Mouse (Mus musculus): ENCODE measurements at regions not wholly inside any gene's neighbourhood (a gene's known extent, or its start where the extent isn't known, plus 50 kb on each side); places are given as distances from the start of the nearest gene placed in this dataset.

GRCm38 (mm10) chr12:95937705-95938104 lies 245.7 kb downstream of the Flrt2 start:
- DNase-seq: no peak

- no peak for DNase-seq
Observed at GRCm38 (mm10) chr12:95940465-95941012, 248.5 kb downstream of the Flrt2 start.

GRCm38 (mm10) chr12:95959786-95960504 lies 267.9 kb downstream of the Flrt2 start:
- DNase-seq: no peak

GRCm38 (mm10) chr12:95960505-95960871 lies 268.5 kb downstream of the Flrt2 start:
- peak; percentile 67 for DNase-seq

GRCm38 (mm10) chr12:95962817-95963216 lies 270.8 kb downstream of the Flrt2 start:
- DNase-seq: no peak

GRCm38 (mm10) chr12:95988669-95989288 lies 296.8 kb downstream of the Flrt2 start:
- DNase-seq: no peak

- no peak for DNase-seq
Observed at GRCm38 (mm10) chr12:95994963-95995362, 302.9 kb downstream of the Flrt2 start.

- DNase-seq: no peak
Observed at GRCm38 (mm10) chr12:96030180-96030579, 338.2 kb downstream of the Flrt2 start.

GRCm38 (mm10) chr12:96075365-96075764 lies 383.3 kb downstream of the Flrt2 start:
- DNase-seq: no peak

GRCm38 (mm10) chr12:96090995-96091394 lies 399.0 kb downstream of the Flrt2 start:
- DNase-seq: no peak

- DNase-seq: no peak
Observed at GRCm38 (mm10) chr12:96106254-96106653, 414.2 kb downstream of the Flrt2 start.

- DNase-seq: peak; percentile 85
Observed at GRCm38 (mm10) chr12:96114727-96115379, 422.8 kb downstream of the Flrt2 start.

GRCm38 (mm10) chr12:96117553-96117952 lies 425.5 kb downstream of the Flrt2 start:
- no peak for DNase-seq

- DNase-seq: no peak
Observed at GRCm38 (mm10) chr12:96124156-96124931, 432.3 kb downstream of the Flrt2 start.

GRCm38 (mm10) chr12:96129870-96130454 lies 437.9 kb downstream of the Flrt2 start:
- DNase-seq: peak; percentile 62

GRCm38 (mm10) chr12:96130796-96131512 lies 438.9 kb downstream of the Flrt2 start:
- DNase-seq: no peak

- no peak for DNase-seq
Observed at GRCm38 (mm10) chr12:96134136-96134535, 442.1 kb downstream of the Flrt2 start.

GRCm38 (mm10) chr12:96141748-96142147 lies 449.7 kb downstream of the Flrt2 start:
- peak; percentile 40 for DNase-seq

- no peak for DNase-seq
Observed at GRCm38 (mm10) chr12:96154095-96154494, 462.1 kb downstream of the Flrt2 start.

GRCm38 (mm10) chr12:96167551-96167950 lies 475.5 kb downstream of the Flrt2 start:
- DNase-seq: peak; percentile 1

GRCm38 (mm10) chr12:96198928-96199327 lies 506.9 kb downstream of the Flrt2 start:
- DNase-seq: no peak

GRCm38 (mm10) chr12:96201855-96202254 lies 509.8 kb downstream of the Flrt2 start:
- DNase-seq: no peak
